28 mouse cellular contexts compared by ENCODE assay signal in the genomic region with DNA sequence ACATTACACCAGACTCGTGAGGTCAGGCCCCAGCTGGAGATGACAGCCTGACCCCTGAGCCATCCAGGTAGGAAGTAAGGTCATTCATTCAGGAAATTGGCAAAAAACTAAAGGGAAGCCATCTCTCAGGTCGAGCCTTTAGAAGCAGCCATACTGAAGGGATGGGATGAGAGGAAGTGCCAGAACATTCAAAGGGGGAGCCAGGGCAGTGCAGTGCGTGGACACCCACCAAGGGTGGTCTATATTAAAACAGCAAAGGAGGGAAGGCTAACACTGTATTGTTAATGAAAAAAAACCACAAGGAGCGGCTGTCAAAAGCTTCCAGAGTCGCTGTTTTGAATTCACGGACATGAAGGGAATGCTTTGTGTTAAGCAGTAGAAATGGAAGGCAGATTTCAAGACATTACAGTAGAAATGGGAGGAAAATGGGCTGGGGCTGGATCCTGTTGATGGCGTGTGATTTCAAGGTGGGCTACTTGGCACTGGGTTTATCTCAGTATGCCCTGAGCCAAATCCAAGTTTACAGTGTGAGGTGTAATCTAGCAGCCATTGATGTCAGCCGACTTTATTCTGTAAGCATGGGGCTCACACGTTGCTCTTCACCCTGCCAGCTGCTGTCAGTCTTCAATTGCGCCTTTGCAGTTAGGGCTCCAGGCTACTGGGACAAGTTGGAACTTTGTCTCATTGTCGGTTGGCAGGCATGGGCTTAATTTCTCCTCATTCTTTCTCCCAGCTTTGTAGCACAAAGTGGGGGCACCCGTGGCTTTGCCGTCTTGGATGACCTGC.
DNase-seq lines count a peak whose midpoint lies in the region; ATAC-seq and TF ChIP-seq lines count a peak whose summit lies in the region.
"Had no signal": no experiment of that assay in that cellular context is flagged by ENCODE, and none has a peak within 500 bp of the region (broad histone marks: within the 10 kb centered on the region; RNA-seq: fewer than 3 reads in every experiment).

No protein-coding gene starts in this region.

- peak; percentile 78 for ATAC-seq in forebrain, embryonic 13.5 days
- no peak for ATAC-seq in forebrain, embryonic 11.5 days (replicated peaks; ENCODE audit: low FRiP score)
- no peak for ATAC-seq in lung, embryonic 14.5 days (ENCODE audit: insufficient read depth)
- ATAC-seq in embryonic facial prominence, embryonic 14.5 days (ENCODE audit: low read depth), result 0 out of 2 replicates have a peak, but pooled peaks have one; percentile 18
- no peak for ATAC-seq in midbrain, postnatal 0 days (ENCODE audit: low FRiP score)
- ATAC-seq: inflammation-experienced regulatory T-cells, adult 6 months; lung, postnatal 0 days; Patski had no signal

- 58% methylated on average over 13 of the region's 13 CpGs for WGBS in forebrain, embryonic 13.5 days
- 68% methylated on average over 13 of the region's 13 CpGs for WGBS in forebrain, embryonic 11.5 days
- 33% methylated on average over 13 of the region's 13 CpGs for WGBS in lung, embryonic 14.5 days
- 50% methylated on average over 13 of the region's 13 CpGs for WGBS in lung, adult 2 months
- 32% methylated on average over 13 of the region's 13 CpGs for WGBS in embryonic facial prominence, embryonic 14.5 days
- WGBS in midbrain, postnatal 0 days, result 45% methylated on average over 13 of the region's 13 CpGs

- TF ChIP-seq POLR2A in lung, adult 2 months (IDR thresholded peaks at IDR 0.05; ENCODE audit: borderline replicate concordance, extremely low read depth, low read depth, low read length), result no peak

- no peak overlapping the region for H3K27ac ChIP-seq in forebrain, embryonic 13.5 days
- no peak overlapping the region for H3K27ac ChIP-seq in forebrain, embryonic 11.5 days (ENCODE audit: low read depth, low read length)
- no peak overlapping the region for H3K27ac ChIP-seq in lung, embryonic 14.5 days (ENCODE audit: low read depth)
- H3K27ac ChIP-seq in embryonic facial prominence, embryonic 14.5 days (replicated peaks; ENCODE audit: low read depth, low read length), result no peak overlapping the region
- H3K27ac ChIP-seq in midbrain, postnatal 0 days (ENCODE audit: low read depth, low read length), result 0 out of 2 replicates have a peak overlapping the region, but pooled peaks have one; percentile 6
- H3K27ac ChIP-seq: embryonic facial prominence, embryonic 15.5 days; hindbrain, embryonic 14.5 days; limb, embryonic 12.5 days; liver, embryonic 15.5 days; macrophage; stomach, embryonic 15.5 days had no signal

- 0 out of 2 replicates have a peak, but pooled peaks cover 4% of the 10 kb centered on the region for H3K4me1 ChIP-seq in forebrain, embryonic 13.5 days
- no peaks in the 10 kb centered on the region for H3K4me1 ChIP-seq in forebrain, embryonic 11.5 days (replicated peaks; ENCODE audit: control insufficient read depth, insufficient read depth, low read length)
- H3K4me1 ChIP-seq in lung, embryonic 14.5 days (ENCODE audit: insufficient read depth), result no peaks in the 10 kb centered on the region
- no peaks in the 10 kb centered on the region for H3K4me1 ChIP-seq in lung, adult 2 months (ENCODE audit: control insufficient read depth, insufficient read depth, low read length)
- peaks cover 19% of the 10 kb centered on the region for H3K4me1 ChIP-seq in embryonic facial prominence, embryonic 14.5 days (ENCODE audit: control insufficient read depth, insufficient read depth, low read length)
- no peaks in the 10 kb centered on the region for H3K4me1 ChIP-seq in midbrain, postnatal 0 days (ENCODE audit: insufficient read depth, low read length)
- H3K4me1 ChIP-seq: heart, embryonic 12.5 days; liver, embryonic 15.5 days; stomach, embryonic 15.5 days had no signal

- no peak overlapping the region for H3K4me2 ChIP-seq in forebrain, embryonic 13.5 days
- no peak overlapping the region for H3K4me2 ChIP-seq in forebrain, embryonic 11.5 days (ENCODE audit: low read depth, low read length, severe bottlenecking)
- no peak overlapping the region for H3K4me2 ChIP-seq in lung, embryonic 14.5 days
- H3K4me2 ChIP-seq in embryonic facial prominence, embryonic 14.5 days (ENCODE audit: low read depth, low read length), result no peak overlapping the region; the same call in 1 of the 2 replicates
- no peak overlapping the region for H3K4me2 ChIP-seq in midbrain, postnatal 0 days (ENCODE audit: low read depth, low read length, poor library complexity, severe bottlenecking)
- H3K4me2 ChIP-seq: embryonic facial prominence, embryonic 15.5 days; heart, embryonic 12.5 days; hindbrain, embryonic 14.5 days; limb, embryonic 12.5 days; liver, embryonic 15.5 days; stomach, embryonic 15.5 days had no signal

- H3K9me3 ChIP-seq in forebrain, embryonic 13.5 days (replicated peaks), result no peaks in the 10 kb centered on the region
- no peaks in the 10 kb centered on the region for H3K9me3 ChIP-seq in forebrain, embryonic 11.5 days (ENCODE audit: control insufficient read depth, low read length)
- H3K9me3 ChIP-seq in lung, embryonic 14.5 days (ENCODE audit: low read depth, low read length), result no peaks in the 10 kb centered on the region
- no peaks in the 10 kb centered on the region for H3K9me3 ChIP-seq in embryonic facial prominence, embryonic 14.5 days (ENCODE audit: control insufficient read depth, low read length)
- H3K9me3 ChIP-seq in midbrain, postnatal 0 days (ENCODE audit: low read length), result no peaks in the 10 kb centered on the region
- H3K9me3 ChIP-seq: embryonic facial prominence, embryonic 15.5 days; heart, embryonic 12.5 days; limb, embryonic 12.5 days; liver, embryonic 15.5 days; stomach, embryonic 15.5 days had no signal

- H3K4me3 ChIP-seq in forebrain, embryonic 13.5 days, result no peak overlapping the region
- no peak overlapping the region for H3K4me3 ChIP-seq in forebrain, embryonic 11.5 days (ENCODE audit: low read depth, low read length)
- H3K4me3 ChIP-seq in lung, embryonic 14.5 days (ENCODE audit: low read depth, low read length), result no peak overlapping the region
- no peak overlapping the region for H3K4me3 ChIP-seq in lung, adult 2 months (replicated peaks; ENCODE audit: extremely low read depth, low read depth, low read length)
- H3K4me3 ChIP-seq in embryonic facial prominence, embryonic 14.5 days (ENCODE audit: low read depth, low read length), result no peak overlapping the region
- no peak overlapping the region for H3K4me3 ChIP-seq in midbrain, postnatal 0 days (ENCODE audit: low read depth, low read length)
- H3K4me3 ChIP-seq: embryonic facial prominence, embryonic 15.5 days; heart, embryonic 12.5 days; limb, embryonic 12.5 days; liver, embryonic 15.5 days; stomach, embryonic 15.5 days had no signal

- H3K9ac ChIP-seq in forebrain, embryonic 13.5 days, result no peak overlapping the region
- H3K9ac ChIP-seq in forebrain, embryonic 11.5 days (ENCODE audit: low read length), result no peak overlapping the region
- H3K9ac ChIP-seq in lung, embryonic 14.5 days, result no peak overlapping the region
- H3K9ac ChIP-seq in embryonic facial prominence, embryonic 14.5 days (ENCODE audit: low read depth, low read length), result no peak overlapping the region
- H3K9ac ChIP-seq in midbrain, postnatal 0 days (replicated peaks; ENCODE audit: low read length, poor library complexity, severe bottlenecking), result no peak overlapping the region
- H3K9ac ChIP-seq: embryonic facial prominence, embryonic 15.5 days; heart, embryonic 12.5 days; hindbrain, embryonic 14.5 days; limb, embryonic 12.5 days; liver, embryonic 15.5 days; stomach, embryonic 15.5 days had no signal

- H3K36me3 ChIP-seq in forebrain, embryonic 13.5 days (ENCODE audit: poor library complexity, severe bottlenecking), result no peaks in the 10 kb centered on the region
- no peaks in the 10 kb centered on the region for H3K36me3 ChIP-seq in forebrain, embryonic 11.5 days (ENCODE audit: control insufficient read depth, insufficient read depth, low read length)
- no peaks in the 10 kb centered on the region for H3K36me3 ChIP-seq in lung, embryonic 14.5 days (ENCODE audit: insufficient read depth)
- no peaks in the 10 kb centered on the region for H3K36me3 ChIP-seq in embryonic facial prominence, embryonic 14.5 days (ENCODE audit: control insufficient read depth, insufficient read depth, low read length)
- no peaks in the 10 kb centered on the region for H3K36me3 ChIP-seq in midbrain, postnatal 0 days (ENCODE audit: insufficient read depth, low read length)
- H3K36me3 ChIP-seq: embryonic facial prominence, embryonic 15.5 days; heart, embryonic 12.5 days; limb, embryonic 12.5 days; liver, embryonic 15.5 days; stomach, embryonic 15.5 days had no signal

- no peak for TF ChIP-seq CTCF in lung, embryonic 14.5 days (IDR thresholded peaks at IDR 0.05; ENCODE audit: low read depth)
- no peak for TF ChIP-seq CTCF in lung, adult 2 months (IDR thresholded peaks at IDR 0.05; ENCODE audit: insufficient read depth, low read length)
- TF ChIP-seq CTCF in midbrain, postnatal 0 days (IDR thresholded peaks at IDR 0.05), result no peak

- no peaks in the 10 kb centered on the region for H3K27me3 ChIP-seq in forebrain, embryonic 13.5 days
- H3K27me3 ChIP-seq in forebrain, embryonic 11.5 days (ENCODE audit: control insufficient read depth, insufficient read depth, low read length), result no peaks in the 10 kb centered on the region
- H3K27me3 ChIP-seq in lung, embryonic 14.5 days (ENCODE audit: insufficient read depth, low read length), result no peaks in the 10 kb centered on the region
- H3K27me3 ChIP-seq in embryonic facial prominence, embryonic 14.5 days (replicated peaks; ENCODE audit: control insufficient read depth, insufficient read depth, low read length), result no peaks in the 10 kb centered on the region
- no peaks in the 10 kb centered on the region for H3K27me3 ChIP-seq in midbrain, postnatal 0 days (ENCODE audit: insufficient read depth, low read length)
- H3K27me3 ChIP-seq: embryonic facial prominence, embryonic 15.5 days; heart, embryonic 12.5 days; limb, embryonic 12.5 days; liver, embryonic 15.5 days; stomach, embryonic 15.5 days had no signal

- DNase-seq in forebrain, embryonic 11.5 days (ENCODE audit: low spot score), result no peak
- DNase-seq in lung, embryonic 14.5 days, result peak; percentile 38
- no peak for DNase-seq in lung, adult 2 months
- DNase-seq in embryonic facial prominence, embryonic 14.5 days (ENCODE audit: low spot score), result peak; percentile 54
- DNase-seq in midbrain, postnatal 0 days (ENCODE audit: low spot score), result peak; percentile 6
- DNase-seq in testis, postnatal 14 days (ENCODE audit: low spot score), result no peak
- DNase-seq: adrenal gland, postnatal 10 days; cerebellum, adult 11-12 months; cerebellum, adult 9-11 months; embryo, embryonic 11 days; gastrocnemius, postnatal 25 days; heart, adult 18-20 months; heart, postnatal 4 days; kidney, adult 11 months; kidney, postnatal 14 days; right cerebral cortex, postnatal 25 days; thymus, postnatal 14 days had no signal

Comparison
In these comparisons a context has a peak if more than half of its experiments do, and no peak if none do; other contexts are left out.
1. ATAC-seq: peak in forebrain, embryonic 13.5 days (single experiment) and embryonic facial prominence, embryonic 14.5 days (single experiment); none in forebrain, embryonic 11.5 days (single experiment), lung, embryonic 14.5 days (single experiment) and midbrain, postnatal 0 days (single experiment).
2. DNase-seq: peak in lung, embryonic 14.5 days (single experiment), embryonic facial prominence, embryonic 14.5 days (single experiment) and midbrain, postnatal 0 days (single experiment); none in forebrain, embryonic 11.5 days (single experiment), lung, adult 2 months (single experiment) and testis, postnatal 14 days (single experiment).